Mouse (Mus musculus) olfactory bulb, adult 2 months (tissue): ENCODE measurements around the gene Vwa5b1. TPM values are rescaled to one million over a fixed set of nuclear protein-coding genes. Genes with fewer than 3 reads are reported as not detected.

Experiments
- H3K27ac ChIP-seq: fragments of 200-500 bp; 2 replicates; pipeline ENCODE4 v1.5.1; 2012; ENCODE audit warnings: low read depth, low read length; ENCODE audit not compliant: insufficient read depth
- H3K4me1 ChIP-seq: fragments of 200-500 bp; 2 replicates; pipeline ENCODE4 v1.6.1; 2012; ENCODE audit warnings: low read length; ENCODE audit not compliant: control insufficient read depth, insufficient read depth
- H3K4me3 ChIP-seq: fragments of 200-500 bp; 2 replicates; pipeline ENCODE4 v1.5.1; 2012; ENCODE audit warnings: mild to moderate bottlenecking, low read depth, low read length, moderate library complexity; ENCODE audit not compliant: insufficient read depth
- CTCF ChIP-seq: fragments of 200-500 bp; IDR thresholded peaks from 2 replicates; pipeline ENCODE4 v1.5.1; 2012; ENCODE audit warnings: low read depth, mild to moderate bottlenecking, low read length, moderate library complexity; ENCODE audit not compliant: insufficient read depth
- POLR2A ChIP-seq: fragments of 200-500 bp; IDR thresholded peaks from 2 replicates; pipeline ENCODE4 v1.6.1; 2012; ENCODE audit warnings: mild to moderate bottlenecking, low read depth, low read length, moderate library complexity; ENCODE audit not compliant: insufficient read depth
- WGBS: fragments of 180-500 bp; shearing (Covaris S2); methylation state at CpG from one replicate; pipeline ENCODE4 v1.1.7; 2018; 5-methylcytosine and 5-hydroxymethylcytosine counted together
- polyA plus RNA-seq: library from polyadenylated mRNA; stranded (reverse); fragments of >200 nt; gene quantifications from 2 replicates; pipeline ENCODE4 v1.2.4, GENCODE M21; 2012; ENCODE audit warnings: low replicate concordance; ENCODE audit not compliant: missing spikeins, insufficient read depth, insufficient read length

The Vwa5b1 gene
- polyA plus RNA-seq: not detected in 2 replicates

DNA sequence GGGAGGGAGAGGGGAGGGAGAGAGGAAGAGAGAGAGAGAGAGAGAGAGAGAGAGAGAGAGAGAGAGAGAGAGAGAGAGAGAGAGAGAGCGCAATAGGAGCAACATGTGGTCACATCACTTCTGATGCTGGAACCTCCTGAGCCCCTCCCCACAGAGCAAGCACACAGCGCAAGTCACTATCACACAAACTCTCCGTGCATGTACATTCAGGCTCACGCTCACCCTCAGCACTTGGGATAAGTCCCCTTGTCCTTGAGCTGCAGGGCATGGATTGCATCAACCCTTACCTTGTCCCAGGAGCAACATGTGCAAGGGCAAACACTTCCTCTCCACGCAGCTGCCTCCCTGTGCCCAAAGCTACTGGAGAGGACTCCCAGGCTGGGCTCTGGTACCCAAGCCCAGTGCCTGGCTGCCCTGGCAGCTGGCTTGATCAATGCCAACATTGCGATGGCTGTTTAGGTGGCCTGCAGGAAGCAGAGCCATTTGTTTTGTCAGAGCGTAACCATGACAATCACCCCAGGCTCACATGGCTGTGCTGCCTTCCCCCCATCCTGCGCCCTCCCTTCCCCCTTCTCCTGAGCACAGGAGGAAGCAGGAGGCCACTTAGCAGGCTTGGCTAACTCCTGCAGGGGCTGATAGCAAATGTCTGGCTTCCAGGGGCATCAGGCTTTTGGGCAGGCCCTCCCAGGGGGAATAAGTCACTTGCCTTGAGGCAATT lies at the start of gene Vwa5b1:
Gene Vwa5b1, minus strand, starts transcription at position 457 of the 718 bp plus-strand sequence.
- Histone ChIP-seq H3K4me1 (peaks cover 7% of the 10 kb centered on the region; the same call in 1 of the 2 replicates), H3K27ac (no peak within 1 kb of the TSS), H3K4me3 (no peak within 1 kb of the TSS)
- WGBS: 40% methylated on average over 8 of the region's 8 CpGs
- no peak for TF ChIP-seq CTCF
- TF ChIP-seq POLR2A: no peak

DNA sequence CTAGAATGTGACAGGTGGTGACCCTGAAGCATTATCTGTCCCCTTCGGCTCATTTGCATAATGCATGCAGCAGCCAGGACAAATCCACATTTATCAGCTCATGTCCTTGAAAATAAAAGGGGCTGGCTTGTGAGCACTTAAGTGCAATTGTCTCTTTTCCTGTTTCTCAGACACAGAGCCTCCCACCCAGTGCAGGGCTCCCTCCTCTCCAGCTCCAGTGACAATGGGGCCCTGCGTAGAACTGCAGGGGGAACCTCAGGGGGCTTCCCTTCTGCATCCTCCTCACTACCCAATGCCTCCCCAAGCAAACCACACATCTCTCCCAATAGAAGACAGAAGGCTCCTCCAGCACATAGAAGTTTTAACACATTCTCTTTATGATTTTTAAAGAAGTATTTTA lies 47.1 kb upstream of the Vwa5b1 start:
- WGBS: 51% methylated on average over 2 of the region's 2 CpGs
- Histone ChIP-seq H3K4me3 (no peak overlapping the region), H3K4me1 (peaks cover 14% of the 10 kb centered on the region), H3K27ac (no peak overlapping the region)
- TF ChIP-seq CTCF (no peak), POLR2A (no peak)

DNA sequence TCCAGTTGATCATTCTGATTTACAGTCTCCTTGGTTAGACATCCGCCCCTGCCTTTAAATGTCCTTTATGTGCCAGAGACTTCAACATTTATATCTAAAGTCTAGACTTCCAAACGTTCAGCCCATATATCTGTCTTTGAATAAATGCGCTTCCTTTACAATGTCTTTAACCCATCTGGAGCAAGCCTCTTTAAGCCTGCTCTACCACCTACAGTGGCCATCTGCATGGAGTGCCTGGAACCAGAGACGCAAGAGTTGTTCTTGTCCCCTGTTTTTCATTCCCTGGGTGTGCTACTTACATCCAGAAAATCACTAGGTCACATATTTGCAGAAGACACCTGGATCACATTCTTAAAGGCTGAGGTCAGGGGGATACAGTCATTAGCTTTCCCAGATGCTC lies 44.4 kb upstream of the Vwa5b1 start:
- Histone ChIP-seq H3K4me3 (no peak overlapping the region), H3K4me1 (peaks cover 13% of the 10 kb centered on the region)
- WGBS: 87% methylated on average over 4 of the region's 4 CpGs

DNA sequence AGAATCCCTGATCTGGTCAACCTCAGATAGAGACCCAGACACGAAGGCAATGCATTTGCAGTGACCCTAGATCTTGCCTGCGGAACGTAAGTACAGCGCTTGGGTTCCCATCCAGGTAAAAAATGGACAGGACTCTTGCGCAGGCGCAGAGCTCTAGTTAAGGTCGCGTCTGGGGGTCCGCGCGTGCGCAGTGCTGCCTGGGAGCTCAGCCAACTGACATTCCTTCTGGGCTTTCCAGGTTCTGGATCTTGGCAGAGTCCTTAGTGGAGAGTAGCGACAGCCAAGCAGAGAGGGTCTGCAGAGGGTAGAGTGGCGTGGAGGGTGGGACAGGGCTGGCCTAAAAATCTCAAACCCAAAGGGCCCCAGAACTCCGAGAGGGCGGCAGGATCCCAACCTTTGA lies 41.9 kb upstream of the Vwa5b1 start:
- Histone ChIP-seq H3K4me1 (peaks cover 11% of the 10 kb centered on the region), H3K4me3 (peak overlapping the region; percentile 22), H3K27ac (no peak overlapping the region)
- 25% methylated on average over 16 of the region's 16 CpGs for WGBS
- no peak for TF ChIP-seq POLR2A
- no peak for TF ChIP-seq CTCF

More for the DNA sequence above, 44.4 kb upstream of the Vwa5b1 start:
- TF ChIP-seq POLR2A: no peak
- TF ChIP-seq CTCF: no peak
- no peak overlapping the region for H3K27ac ChIP-seq

DNA sequence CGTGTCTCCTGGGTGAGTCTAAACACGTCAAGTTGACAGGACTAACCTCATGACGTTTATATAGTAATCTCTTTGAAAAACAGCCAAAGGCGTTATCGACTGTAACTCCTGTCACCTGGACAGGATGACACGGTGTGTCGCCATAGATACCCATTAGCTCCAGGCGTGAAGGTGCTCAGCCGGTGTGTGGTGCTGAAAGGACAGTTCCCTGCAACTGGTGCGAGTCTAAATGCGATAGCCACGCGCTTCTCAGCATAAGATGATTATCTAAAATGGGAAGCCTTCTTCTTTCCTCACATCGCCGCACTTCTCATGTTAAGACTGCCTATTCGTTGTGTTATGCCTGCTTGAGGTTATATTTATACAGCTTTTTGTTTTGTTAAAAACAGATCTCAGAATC lies 40.8 kb upstream of the Vwa5b1 start:
- TF ChIP-seq POLR2A: no peak
- no peak for TF ChIP-seq CTCF
- WGBS: 39% methylated on average over 16 of the region's 16 CpGs
- H3K4me1 ChIP-seq: peaks cover 9% of the 10 kb centered on the region
- H3K27ac ChIP-seq: no peak overlapping the region
- no peak overlapping the region for H3K4me3 ChIP-seq

DNA sequence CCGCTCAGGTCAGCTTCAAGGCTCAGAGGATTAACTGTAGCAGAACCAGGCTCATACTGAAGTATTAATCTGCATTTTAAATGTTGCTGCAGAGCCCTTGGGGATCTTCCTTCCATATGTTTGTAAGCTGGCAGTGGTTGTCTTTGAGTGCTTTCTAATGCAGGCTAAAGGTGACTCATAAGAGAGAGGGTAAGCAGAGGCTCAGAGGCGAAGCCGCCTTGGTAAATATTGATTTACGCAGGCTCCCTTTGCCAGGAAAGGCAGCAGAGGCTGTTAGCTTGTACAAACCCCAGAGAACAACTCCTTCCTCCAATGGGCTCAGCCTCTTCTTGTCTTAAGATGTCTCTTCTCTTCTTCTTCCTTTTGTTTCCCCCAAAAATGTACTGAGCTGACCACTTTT lies 36.5 kb upstream of the Vwa5b1 start:
- Histone ChIP-seq H3K27ac (no peak overlapping the region), H3K4me3 (no peak overlapping the region), H3K4me1 (no peaks in the 10 kb centered on the region)
- 60% methylated on average over 4 of the region's 4 CpGs for WGBS
- TF ChIP-seq POLR2A: no peak
- no peak for TF ChIP-seq CTCF

DNA sequence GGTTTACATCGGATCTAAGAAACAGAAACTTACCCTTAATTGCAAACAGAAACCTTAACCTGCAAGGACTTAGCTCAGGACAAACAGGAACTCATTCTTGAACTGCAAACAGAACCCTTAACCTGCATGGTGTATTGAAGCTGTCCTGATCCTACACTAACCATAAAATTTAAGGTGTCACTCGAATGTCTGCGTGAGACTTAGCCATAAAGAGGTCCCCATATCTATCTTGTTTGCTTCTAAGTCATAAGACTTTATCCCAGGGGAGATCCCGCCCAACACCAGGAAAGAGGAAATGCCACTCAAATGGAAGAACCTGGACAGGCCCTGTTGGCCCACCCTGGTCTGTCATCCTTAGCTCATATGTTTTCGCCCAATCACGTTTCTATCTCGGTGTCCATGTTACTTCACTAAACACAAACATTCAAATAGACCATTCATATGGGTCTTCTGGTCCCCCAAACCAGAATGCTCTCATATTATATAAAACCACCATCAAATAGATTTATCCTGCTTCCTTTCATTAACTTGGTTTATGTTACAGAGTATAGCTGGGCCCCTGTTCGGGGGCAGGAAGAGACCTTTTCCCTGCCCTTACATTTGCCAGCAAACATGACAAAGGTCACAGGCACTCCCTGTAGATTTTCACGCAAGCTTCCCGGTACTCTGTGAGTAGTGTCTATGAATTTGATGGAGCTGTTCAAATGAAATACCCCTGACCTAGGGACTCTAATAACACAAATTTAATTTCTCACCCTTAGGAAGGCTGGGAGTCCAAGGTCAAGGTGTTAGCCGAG lies 34.6 kb upstream of the Vwa5b1 start:
- H3K4me3 ChIP-seq: no peak overlapping the region
- 87% methylated on average over 11 of the region's 11 CpGs for WGBS
- TF ChIP-seq CTCF: no peak
- no peak for TF ChIP-seq POLR2A
- peaks cover 11% of the 10 kb centered on the region; the same call in 1 of the 2 replicates for H3K4me1 ChIP-seq
- no peak overlapping the region for H3K27ac ChIP-seq

DNA sequence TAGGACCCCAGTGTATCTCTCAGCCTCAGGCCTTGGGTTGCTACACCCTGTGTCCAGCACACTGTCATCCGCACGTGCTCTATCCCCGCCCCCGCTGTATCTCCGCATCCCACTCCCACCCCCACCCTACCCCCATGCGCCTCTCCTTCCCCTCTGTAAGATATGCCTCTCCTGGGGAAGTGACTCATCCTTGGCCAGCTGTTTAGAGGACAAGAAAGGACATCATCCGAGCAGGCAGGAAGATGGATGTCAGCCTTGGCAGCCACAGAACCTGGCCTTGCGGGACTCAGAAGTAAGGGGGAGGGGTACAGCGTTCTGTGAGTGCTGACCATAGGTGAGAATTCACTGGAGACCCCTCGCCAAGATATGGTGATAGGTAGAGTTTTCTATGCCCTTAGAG lies 30.8 kb upstream of the Vwa5b1 start:
- H3K4me1 ChIP-seq: peaks cover 11% of the 10 kb centered on the region; the same call in 1 of the 2 replicates
- no peak overlapping the region for H3K4me3 ChIP-seq
- no peak overlapping the region for H3K27ac ChIP-seq
- TF ChIP-seq POLR2A (no peak), CTCF (no peak)
- 67% methylated on average over 10 of the region's 10 CpGs for WGBS
